Mouse (Mus musculus) left cerebral cortex, postnatal 4 days (tissue): Measurements from ENCODE around the gene Gfod1. TPM values are rescaled to one million over a fixed set of nuclear protein-coding genes. Genes with fewer than 3 reads are reported as not detected.

Source experiments
- DNase-seq: peaks from one replicate; pipeline ENCODE4 v3.0.0-alpha.2; 2022
- intact Hi-C: fragments of 180-260 bp; cut with DNase I; formaldehyde crosslinking; loops from one replicate; pipeline ENCODE4 v1.15.1; 2025
- total RNA-seq, 2 experiments: library from RNA; stranded (reverse); gene quantifications; 2 replicates each; pipeline ENCODE4 v1.2.3; 2021

Gene Gfod1
- total RNA-seq, 2 experiments from 2014 or later, result 29.8 to 31.3 TPM

GRCm38 (mm10) chr13:43267216-43267615, 36.8 kb downstream of the Gfod1 start:
- intact Hi-C loops, result no loop called here
- no peak for DNase-seq

- intact Hi-C loops, result no loop called here
- no peak for DNase-seq
Measured at GRCm38 (mm10) chr13:43266333-43266732, 37.6 kb downstream of the Gfod1 start.

GRCm38 (mm10) chr13:43265116-43265515, 38.9 kb downstream of the Gfod1 start:
- intact Hi-C loops, result no loop called here
- no peak for DNase-seq

GRCm38 (mm10) chr13:43263646-43264045, 40.3 kb downstream of the Gfod1 start:
- no peak for DNase-seq
- intact Hi-C loops, result no loop called here

- intact Hi-C loops, result no loop called here
- DNase-seq, result no peak
Measured at GRCm38 (mm10) chr13:43262114-43262739, 41.7 kb downstream of the Gfod1 start.

GRCm38 (mm10) chr13:43261287-43261686, 42.7 kb downstream of the Gfod1 start:
- DNase-seq, result no peak
- intact Hi-C loops, result no loop called here

DNA sequence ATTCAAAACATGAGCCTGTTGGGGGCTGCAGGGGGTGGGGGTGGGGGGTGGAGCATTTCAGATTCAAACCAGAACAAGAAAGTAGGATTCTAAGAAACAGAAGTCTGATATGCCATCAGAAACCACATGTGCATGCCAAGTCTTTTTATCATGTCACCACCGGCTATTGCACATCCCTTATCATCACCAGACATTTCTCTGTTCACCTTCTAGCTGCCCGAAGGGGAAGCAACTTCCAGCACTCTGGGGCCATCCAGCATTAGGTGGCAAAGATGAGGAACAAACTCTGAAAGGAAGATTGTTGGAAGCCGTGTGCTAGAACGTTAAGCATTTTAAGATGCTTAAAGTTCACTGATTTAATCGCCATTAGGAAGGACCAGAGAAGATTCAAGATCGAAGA, 43.2 kb downstream of the Gfod1 start:
- intact Hi-C loops, result no loop called here
- no peak for DNase-seq

DNA sequence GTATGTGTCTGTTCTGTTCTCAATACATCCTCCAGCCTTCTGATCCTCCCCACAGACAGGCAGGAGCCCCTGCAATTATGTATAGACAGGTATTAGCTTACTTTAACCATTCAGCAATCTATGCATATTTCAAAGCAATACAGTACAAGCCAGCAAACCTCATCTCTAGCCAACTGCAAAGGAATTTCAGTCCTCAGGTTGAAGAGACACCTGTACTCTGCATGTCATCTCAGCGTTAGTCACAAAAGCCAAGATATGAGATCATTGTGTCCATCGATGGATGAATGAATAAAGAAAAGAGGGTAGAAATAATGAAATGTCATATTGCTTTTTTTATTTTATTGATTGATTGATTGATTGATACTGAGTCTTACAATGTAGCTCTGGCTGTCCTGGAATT, 47.5 kb downstream of the Gfod1 start:
- no peak for DNase-seq
- intact Hi-C loops, result no loop called here

- intact Hi-C loops, result no loop called here
Measured at GRCm38 (mm10) chr13:43253526-43253925, 50.4 kb downstream of the Gfod1 start.

DNA sequence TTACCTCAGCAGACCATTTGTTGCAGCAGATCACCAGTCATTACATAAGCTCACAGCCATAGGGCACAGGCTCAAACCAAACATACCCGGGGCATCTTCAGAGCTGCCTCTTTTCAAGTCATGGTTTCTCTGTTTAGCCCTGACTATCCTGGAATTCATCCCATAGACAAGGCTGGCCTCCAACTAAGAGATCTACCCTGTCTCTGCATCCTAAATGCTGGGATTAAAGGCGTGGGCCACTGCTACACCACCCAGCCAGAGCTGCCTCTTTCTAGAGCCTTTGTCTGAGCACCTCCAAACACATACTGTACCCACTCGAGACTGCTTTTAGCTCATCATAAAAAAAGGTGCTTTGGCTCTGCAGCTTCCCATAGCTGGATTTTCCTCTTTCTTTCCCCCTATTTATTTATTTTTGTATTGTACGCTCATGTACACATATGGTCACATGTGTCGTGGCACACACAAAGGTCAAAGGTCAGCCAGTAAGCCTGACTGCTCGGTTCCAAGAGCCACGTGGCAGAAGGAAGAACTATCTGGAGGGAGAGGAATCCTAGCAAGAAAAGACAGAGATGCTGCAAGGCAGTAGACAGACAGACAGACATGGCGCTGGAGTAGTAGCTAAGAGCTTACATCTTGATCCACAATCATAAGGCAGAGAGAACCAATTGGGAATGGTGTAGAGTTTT, 51.7 kb downstream of the Gfod1 start:
- DNase-seq, result no peak
- intact Hi-C loops, result no loop called here

More at GRCm38 (mm10) chr13:43253526-43253925, 50.4 kb downstream of the Gfod1 start:
- no peak for DNase-seq

DNA sequence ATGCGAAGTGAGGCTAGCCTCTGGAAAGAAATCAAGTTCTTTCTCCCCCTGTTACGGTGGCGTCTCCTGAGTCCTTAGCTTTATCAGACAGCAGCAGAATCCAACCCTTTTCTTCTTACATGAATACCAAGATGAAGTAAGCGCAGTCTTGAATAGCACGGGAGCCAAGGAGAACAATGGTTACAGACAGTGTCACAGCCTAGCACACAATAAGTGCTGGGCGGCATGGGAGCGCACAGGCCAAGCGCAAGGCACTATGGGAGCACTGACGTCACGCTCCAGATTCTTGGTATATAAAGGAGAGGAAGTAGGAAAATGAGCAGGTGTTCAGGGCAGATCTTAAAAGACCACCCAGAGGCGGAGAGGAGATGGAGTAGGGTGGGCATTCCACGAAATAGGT, 52.6 kb downstream of the Gfod1 start:
- DNase-seq, result no peak
- intact Hi-C loops, result no loop called here

DNA sequence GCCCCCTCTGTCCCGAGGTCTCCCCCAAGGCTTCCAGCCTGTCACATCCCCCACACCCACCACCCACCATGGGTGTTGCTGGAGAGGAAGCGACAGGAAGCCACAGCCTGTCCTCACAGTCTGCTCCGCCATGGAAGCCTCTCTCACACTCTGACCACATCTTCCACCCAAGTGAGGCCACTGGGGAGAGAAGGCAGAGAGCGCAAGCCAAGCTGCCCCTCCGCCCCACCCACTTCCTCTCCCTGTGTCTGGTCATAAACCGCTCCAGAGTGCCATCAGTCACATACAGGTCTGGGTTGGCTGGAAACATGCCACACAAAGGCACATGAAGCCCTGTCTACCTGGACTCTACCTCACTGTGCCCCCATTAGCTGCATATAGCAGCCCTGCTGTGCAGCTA, 53.3 kb downstream of the Gfod1 start:
- intact Hi-C loops, result no loop called here
- no peak for DNase-seq

DNA sequence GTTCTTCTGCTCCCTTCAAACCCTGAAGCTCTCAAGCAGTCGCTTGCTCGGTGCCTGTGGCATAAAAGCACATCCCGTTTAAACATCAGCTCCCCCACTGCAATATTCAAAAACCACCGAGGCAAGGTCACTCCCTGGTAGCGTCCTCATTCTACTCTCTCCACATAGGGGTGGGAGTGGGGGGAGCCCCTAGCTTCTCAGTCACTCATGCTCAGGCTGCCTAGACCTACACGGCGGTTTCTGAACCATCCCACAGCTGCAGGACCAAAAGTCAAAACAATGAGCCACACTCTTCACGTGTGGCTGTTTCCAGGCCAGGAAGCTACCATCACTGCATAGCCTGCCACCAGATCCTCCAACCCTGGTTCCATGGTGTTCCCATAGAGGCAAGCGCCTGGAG, 53.9 kb downstream of the Gfod1 start:
- intact Hi-C loops, result no loop called here
- DNase-seq, result no peak

- intact Hi-C loops, result no loop called here
- DNase-seq, result no peak
Measured at GRCm38 (mm10) chr13:43248381-43248780, 55.6 kb downstream of the Gfod1 start.

DNA sequence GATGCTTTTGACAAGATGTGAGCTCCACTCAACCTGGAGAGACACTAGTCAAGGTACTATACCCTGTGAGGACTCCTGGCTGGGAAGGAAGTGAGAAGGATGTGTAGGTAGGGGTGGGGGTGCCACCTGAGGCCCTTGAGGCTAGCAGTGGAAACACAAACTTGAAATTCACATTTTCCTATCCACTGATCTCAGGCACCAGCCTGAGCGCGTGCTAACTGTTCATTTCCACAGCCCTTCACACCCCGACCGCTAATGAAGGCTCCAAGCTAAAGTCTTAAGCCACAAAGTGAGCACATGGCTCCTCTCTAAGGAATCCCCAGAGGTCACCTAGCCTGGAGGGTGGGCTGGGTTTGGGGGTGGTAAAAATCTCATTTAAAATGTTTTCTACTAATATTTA, 57.1 kb downstream of the Gfod1 start:
- DNase-seq, result no peak
- intact Hi-C loops, result no loop called here

DNA sequence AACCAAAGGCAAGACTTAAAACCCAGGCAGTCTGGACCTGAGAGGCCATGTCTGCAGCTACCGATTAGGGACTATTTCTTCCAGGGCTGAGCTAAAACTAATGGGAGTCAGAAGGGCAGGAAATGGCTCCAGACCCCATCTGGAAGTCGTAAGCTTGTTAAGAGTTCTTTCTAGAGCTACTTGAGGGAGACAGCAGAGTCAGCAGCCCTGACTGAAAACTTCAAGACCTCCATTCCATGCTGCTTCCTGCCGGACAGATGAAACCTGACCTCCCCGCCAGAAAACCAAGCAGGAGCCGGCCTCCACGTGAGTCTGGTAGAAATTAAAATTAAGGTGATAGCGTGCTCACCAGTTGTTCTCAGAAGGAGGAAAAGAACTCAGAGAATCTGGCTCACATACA, 60.2 kb downstream of the Gfod1 start:
- intact Hi-C loops, result no loop called here
- no peak for DNase-seq

GRCm38 (mm10) chr13:43243240-43243639, 60.7 kb downstream of the Gfod1 start:
- intact Hi-C loops, result no loop called here

DNA sequence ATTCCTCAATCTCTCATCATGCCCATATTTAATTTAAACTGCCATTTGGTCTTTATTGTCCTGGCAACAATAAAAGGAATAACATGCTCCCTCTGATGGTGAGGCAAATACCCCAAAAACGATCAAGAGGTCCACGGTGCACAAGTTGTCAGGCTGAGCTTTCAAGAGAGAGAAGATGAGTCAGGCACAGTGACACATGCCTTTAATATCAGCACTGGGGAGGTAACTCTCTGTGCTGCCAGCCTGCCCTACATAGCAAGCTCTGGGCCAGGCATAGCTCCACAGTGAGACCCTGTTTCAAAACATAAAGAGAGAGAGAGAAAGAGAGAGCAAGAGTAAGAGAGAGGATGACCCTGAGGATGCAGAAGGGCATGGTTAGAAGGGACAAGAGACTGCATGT, 62.2 kb downstream of the Gfod1 start:
- no peak for DNase-seq
- intact Hi-C loops, result no loop called here

More at GRCm38 (mm10) chr13:43243240-43243639, 60.7 kb downstream of the Gfod1 start:
- DNase-seq, result no peak

- intact Hi-C loops, result no loop called here
- DNase-seq, result peak; percentile 71
Measured at GRCm38 (mm10) chr13:43241069-43241468, 62.9 kb downstream of the Gfod1 start.

DNA sequence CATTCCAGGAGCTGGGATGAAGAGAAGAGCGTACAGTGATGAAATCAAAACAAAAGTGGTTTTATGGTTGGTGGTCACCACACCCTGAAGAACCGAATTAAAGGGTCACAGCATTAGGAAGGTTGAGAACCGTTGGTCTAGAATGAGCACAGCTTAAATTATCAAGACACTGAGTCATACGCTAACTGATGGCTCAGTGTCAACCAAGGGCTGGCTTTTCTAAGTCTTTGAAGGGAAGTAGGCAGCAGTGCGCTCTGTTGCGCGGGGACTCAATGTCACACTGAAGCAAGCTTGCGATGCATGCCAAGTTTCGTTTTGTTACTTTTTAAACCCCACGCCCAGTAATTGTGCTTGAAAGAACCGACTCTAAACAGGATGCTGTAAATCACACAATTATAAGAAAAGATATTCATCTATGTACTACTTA, 64.2 kb downstream of the Gfod1 start:
- no peak for DNase-seq

DNA sequence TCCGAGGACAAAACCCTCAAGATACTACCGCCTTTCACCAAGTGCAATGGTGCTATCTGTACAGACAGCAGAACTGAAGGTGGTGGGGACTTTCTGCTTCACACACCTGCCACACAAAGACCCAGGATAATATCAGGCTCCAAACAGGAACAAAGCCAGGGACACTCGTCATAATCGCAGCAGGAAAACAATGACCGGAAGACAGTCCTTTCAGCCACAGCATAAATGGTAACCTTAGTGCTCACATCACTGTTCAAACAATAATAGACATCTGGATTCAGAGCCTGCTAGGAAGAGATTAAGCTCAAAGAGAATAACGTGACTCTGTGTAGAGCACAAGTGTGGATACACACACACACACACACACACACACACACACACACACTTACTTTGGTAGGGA, 67.3 kb downstream of the Gfod1 start:
- intact Hi-C loops, result no loop called here
- no peak for DNase-seq

More for the DNA sequence above, 64.2 kb downstream of the Gfod1 start:
- intact Hi-C loops, result no loop called here

- intact Hi-C loops, result no loop called here
- DNase-seq, result no peak
Measured at GRCm38 (mm10) chr13:43235982-43236381, 68.0 kb downstream of the Gfod1 start.

GRCm38 (mm10) chr13:43235586-43235910, 68.4 kb downstream of the Gfod1 start:
- no peak for DNase-seq
- intact Hi-C loops, result no loop called here
